Mouse (Mus musculus) gastrocnemius, adult 2 months (tissue): ENCODE measurements at regions not wholly inside any gene's neighbourhood (a gene's known extent, or its start where the extent isn't known, plus 50 kb on each side); places are given as distances from the start of the nearest gene placed in this dataset.
"Not testable (repeated sequence)": the region's sequence is repeated elsewhere in the genome, so short reads cannot be mapped to it uniquely, and the experiment has no call there.

Experiments
- DNase-seq: peaks from one replicate; pipeline ENCODE4 v3.0.0; 2022
- H3K27ac ChIP-seq: fragments of 200-600 bp; 2 replicates; pipeline ENCODE4 v1.8.1; 2022; ENCODE audit warnings: mild to moderate bottlenecking
- H3K4me3 ChIP-seq: fragments of 200-600 bp; 2 replicates; pipeline ENCODE4 v1.8.1; 2022; ENCODE audit warnings: mild to moderate bottlenecking, moderate library complexity
- intact Hi-C: fragments of 180-260 bp; cut with DNase I; formaldehyde crosslinking; loops from one replicate; pipeline ENCODE4 v1.15.1; 2025

DNA sequence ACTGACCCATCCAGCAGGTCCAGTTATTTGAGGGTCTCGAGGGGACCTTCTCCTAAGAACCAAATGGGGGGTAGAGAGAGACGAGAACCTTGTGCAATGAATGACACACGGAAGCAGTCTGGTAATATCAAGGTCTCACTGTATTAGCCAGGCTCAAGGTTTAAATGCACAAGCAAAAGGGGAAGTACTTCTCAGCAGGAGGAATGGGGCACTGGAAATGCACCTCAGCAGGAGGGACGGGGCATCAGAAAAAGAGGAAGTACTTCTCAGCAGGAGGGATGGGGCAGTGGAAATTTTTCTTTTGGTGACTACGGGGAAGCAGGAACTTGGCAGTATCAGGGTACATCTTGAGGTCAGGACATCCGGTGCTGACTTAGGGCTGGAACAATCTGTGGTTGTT lies 74.9 kb upstream of the Vmn1r3 start:
- H3K27ac ChIP-seq, H3K4me3 ChIP-seq, intact Hi-C loops, DNase-seq: not testable (repeated sequence)

DNA sequence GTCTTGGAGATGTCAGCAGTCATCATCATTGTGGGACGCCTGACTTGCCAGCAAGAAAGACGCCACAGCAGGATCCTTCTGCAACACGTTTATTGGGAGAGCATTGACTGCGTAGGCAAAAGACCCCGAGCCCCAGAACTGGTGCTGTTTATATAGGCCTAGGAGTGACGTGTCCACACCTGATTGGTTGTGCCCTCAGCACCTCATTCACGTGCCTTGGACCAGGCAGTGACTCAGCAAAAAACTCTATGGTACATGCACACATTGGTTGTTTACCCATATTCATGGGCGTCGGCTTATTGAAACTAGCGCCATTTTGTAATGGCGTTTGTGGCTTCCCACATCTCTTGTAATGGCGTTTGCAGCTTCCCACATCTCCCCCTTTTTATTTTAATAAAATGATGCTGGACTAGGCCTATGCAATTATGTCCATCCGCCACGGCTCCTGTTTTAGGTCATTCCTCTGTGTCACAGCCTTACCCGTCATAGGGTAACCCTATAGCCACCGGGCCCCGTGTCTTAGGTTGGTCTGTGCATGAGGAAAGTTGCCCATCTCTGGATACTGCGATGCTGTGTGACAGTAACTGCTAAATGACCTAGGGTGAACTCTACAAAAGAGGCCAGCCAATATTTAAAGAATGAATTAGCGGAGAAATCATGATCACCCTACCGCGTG lies 67.6 kb upstream of the Vmn1r3 start:
- intact Hi-C loops, H3K27ac ChIP-seq, H3K4me3 ChIP-seq, DNase-seq: not testable (repeated sequence)

DNA sequence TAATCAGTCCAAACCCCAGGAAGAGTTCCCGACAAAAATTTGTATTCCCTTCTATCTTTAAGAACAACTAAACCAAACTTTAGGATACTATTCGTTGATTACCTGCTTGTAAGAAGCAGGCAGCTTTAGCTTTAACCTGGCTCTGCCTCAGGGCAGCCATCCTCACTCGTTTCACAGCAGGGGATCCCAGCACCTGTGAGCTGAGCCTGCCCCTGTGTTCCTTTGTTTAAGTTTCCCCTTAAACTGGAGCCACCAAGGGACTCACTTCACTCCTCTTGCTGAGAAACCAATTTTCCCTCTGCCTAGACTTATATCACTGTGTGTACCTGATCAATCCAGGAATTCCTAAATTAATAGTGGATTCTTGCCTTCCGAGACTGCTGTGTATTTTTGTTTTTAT lies 65.1 kb upstream of the Vmn1r3 start:
- intact Hi-C loops, DNase-seq, H3K27ac ChIP-seq, H3K4me3 ChIP-seq: not testable (repeated sequence)

DNA sequence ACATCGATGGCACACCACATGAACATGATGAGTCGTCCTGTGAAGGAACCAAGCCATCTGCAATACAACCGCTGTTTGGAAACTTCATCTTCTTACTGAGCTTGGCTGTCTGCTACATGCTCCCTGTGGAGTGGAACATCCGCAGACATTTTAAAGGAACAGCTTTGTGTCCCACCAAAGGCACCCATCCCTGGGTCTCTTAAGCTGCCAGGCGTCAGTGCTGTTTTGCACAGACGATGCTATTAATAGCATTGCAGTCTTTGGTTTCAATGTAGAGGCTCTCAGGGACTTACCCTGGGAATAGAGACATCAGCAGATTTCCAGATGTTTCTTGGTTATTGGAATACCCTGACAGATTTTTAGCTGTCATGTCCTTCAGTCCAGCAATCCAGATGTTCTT lies 56.9 kb upstream of the Vmn1r3 start:
- H3K27ac ChIP-seq, H3K4me3 ChIP-seq, intact Hi-C loops: not testable (repeated sequence)
- DNase-seq: peak; percentile 16

DNA sequence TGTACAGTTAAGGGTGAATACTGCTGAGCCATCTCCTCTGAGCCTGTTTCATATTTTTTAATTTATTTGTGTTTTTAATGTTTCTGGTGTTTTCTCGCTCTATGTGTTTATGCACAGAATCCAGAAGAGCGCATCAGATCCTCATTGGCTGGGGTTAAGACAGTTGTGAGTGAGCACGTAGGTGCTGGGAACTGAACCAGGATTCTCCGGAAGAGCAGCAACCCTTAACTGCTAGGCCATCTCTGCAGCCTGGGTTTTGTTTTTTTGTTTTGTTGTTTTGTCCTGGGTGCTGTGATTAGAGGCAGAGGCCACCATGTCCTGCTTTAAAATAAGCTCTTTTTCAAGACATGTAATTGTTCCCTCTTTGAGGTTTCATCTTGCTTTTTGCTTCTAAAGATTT lies 56.2 kb upstream of the Vmn1r3 start:
- intact Hi-C loops, DNase-seq: not testable (repeated sequence)

DNA sequence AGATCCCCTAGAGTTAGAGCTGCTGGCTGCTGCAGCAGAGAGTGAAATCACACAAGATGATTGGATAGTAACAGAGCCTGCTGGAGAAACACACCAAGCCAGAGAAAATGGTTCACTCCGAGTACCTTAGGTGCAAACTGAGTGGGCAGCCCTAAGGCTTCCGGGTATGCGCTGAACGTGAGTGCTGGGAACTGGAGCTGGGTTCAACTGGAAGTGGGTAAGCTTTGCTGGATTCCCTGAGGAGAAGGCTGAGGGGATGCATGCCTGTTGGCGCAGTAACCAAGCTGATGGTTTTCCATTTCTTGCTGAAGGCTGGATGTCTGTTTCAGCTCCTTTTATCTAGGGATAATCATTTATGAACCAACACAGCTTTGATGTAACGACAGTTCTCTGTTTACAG lies 53.3 kb upstream of the Vmn1r3 start:
- peak; percentile 15 for DNase-seq
- intact Hi-C loops, H3K4me3 ChIP-seq, H3K27ac ChIP-seq: not testable (repeated sequence)

More for the DNA sequence above, 56.2 kb upstream of the Vmn1r3 start:
- not testable (repeated sequence) for H3K27ac ChIP-seq, H3K4me3 ChIP-seq

DNA sequence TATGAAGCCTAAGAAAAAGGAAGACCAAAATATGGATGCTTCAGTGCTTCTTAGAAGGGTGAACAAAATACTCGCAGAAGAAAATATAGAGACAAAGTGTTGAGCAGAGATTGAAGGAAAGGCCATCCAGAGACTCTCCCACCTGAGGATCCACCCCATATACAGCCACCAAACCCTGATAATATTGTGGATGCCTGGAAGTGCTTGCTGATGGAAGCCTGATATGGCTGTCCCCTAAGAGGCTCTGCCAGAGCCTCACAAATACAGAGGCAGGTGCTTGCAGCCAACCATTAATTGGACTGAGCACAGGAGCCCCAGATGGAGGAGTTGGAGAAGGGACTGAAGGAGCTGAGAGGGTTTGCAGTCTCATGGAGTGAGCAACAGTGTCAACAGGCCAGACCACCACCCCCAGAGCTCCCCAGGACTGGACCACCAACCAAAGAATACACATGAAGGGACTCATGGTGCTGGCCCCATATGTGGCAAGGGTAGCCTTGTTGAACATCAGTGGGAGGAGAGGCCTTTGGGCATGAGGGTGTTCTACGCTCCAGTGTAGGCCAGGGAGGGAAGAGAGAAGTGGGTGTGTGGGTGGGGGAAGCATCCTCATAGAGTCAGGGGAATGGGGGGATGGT lies 51.1 kb upstream of the Vmn1r3 start:
- H3K27ac ChIP-seq, H3K4me3 ChIP-seq, intact Hi-C loops: not testable (repeated sequence)
- DNase-seq: peak; percentile 14
